Mouse (Mus musculus) lung, adult 2 months (tissue): ENCODE measurements at regions not wholly inside any gene's neighbourhood (a gene's known extent, or its start where the extent isn't known, plus 50 kb on each side); places are given as distances from the start of the nearest gene placed in this dataset.

Source experiments
- DNase-seq: peaks from one replicate; pipeline ENCODE4 v3.0.0; 2022
- H3K4me1 ChIP-seq: fragments of 200-500 bp; 2 replicates; pipeline ENCODE4 v1.6.1; 2011; ENCODE audit warnings: low read length; ENCODE audit not compliant: control insufficient read depth, insufficient read depth
- H3K4me3 ChIP-seq: fragments of 200-500 bp; replicated peaks from 2 replicates; pipeline ENCODE3; 2011; ENCODE audit warnings: low read depth, mild to moderate bottlenecking, control low read depth, low read length; ENCODE audit errors: extremely low read depth
- CTCF ChIP-seq: fragments of 200-500 bp; IDR thresholded peaks from 2 replicates; pipeline ENCODE4 v1.5.1; 2011; ENCODE audit warnings: mild to moderate bottlenecking, low read length, control low read depth; ENCODE audit not compliant: insufficient read depth
- POLR2A ChIP-seq: fragments of 200-500 bp; IDR thresholded peaks from 2 replicates; pipeline ENCODE4 v1.6.1; 2011; ENCODE audit warnings: low read depth, mild to moderate bottlenecking, control low read depth, low read length, borderline replicate concordance; ENCODE audit errors: extremely low read depth
- WGBS: fragments of 180-500 bp; shearing (Covaris S2); methylation state at CpG from one replicate; pipeline ENCODE4 v1.1.7; 2018; 5-methylcytosine and 5-hydroxymethylcytosine counted together

DNA sequence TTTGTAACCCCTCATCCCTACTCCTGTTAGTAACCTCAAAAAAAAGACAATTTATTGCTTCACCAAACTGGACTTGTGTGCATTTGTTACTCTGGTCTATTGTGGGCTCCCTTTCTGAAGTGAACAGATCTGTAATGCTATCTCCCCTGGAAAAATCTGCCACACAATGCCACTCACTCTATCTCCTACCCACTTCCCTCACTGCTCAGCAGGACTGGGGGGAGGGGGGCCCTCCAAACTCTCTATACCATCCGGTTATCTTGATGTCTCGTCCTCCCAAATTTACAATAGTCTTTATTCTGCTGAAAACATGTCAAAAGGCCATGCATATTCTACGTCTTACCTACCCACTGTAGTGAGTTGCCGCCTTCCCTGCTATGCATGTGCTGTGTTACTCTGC lies 76.7 kb downstream of the Sox4 start:
- no peak for DNase-seq
- 74% methylated on average over 4 of the region's 4 CpGs for WGBS
- H3K4me1 ChIP-seq = no peaks in the 10 kb centered on the region
- TF ChIP-seq POLR2A = no peak
- TF ChIP-seq CTCF = no peak
- no peak overlapping the region for H3K4me3 ChIP-seq

DNA sequence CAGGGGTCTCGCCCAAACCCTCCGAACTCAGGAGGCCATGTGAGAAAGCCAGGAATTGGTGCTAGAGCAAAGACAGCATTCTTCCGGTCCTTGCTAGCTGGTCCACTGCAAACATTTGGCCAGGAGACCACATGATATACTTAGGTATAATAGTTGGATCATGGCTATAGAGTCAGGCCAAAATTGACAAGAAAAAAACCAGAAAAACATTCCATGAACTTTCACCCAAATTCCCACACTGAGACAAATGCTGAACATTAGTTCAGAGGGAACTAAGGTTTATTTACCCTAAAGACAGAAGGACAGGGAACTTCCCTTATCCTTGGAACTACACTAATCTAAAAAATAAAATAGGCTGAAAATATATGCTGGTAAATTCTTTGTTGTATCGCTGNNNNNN lies 82.8 kb downstream of the Sox4 start:
- WGBS = 83% methylated on average over 4 of the region's 4 CpGs
- H3K4me1 ChIP-seq = peaks cover 2% of the 10 kb centered on the region; the same call in 1 of the 2 replicates
- no peak for DNase-seq
- H3K4me3 ChIP-seq = no peak overlapping the region
- TF ChIP-seq CTCF (no peak), POLR2A (no peak)

- WGBS = 79% methylated on average over 5 of the region's 5 CpGs
- peaks cover 2% of the 10 kb centered on the region; the same call in 1 of the 2 replicates for H3K4me1 ChIP-seq
- no peak for TF ChIP-seq POLR2A
- no peak for TF ChIP-seq CTCF
- DNase-seq = no peak
- no peak overlapping the region for H3K4me3 ChIP-seq
Measured at GRCm38 (mm10) chr13:28867210-28867609, 86.3 kb downstream of the Sox4 start.

DNA sequence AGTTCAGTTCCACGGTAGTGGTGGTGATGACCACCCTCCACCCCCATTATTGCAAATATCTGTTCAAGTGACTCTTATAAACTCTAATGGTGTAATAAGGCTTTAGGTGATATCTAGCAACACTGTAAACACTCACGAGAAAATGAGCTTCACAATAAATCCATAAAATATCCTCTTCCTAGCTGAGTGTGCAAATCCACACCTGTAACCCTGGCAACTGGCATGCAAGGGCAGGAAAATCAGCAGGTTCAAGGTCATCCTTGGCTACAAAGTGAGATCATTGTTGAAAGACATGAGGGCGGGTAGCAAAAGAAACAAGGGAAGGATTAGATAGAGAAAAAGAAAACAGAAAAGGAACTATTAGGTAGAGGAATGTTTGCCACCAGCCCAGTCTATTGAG lies 86.8 kb downstream of the Sox4 start:
- Histone ChIP-seq H3K4me1 (peaks cover 2% of the 10 kb centered on the region; the same call in 1 of the 2 replicates), H3K4me3 (no peak overlapping the region)
- WGBS = 86% methylated on average over 3 of the region's 3 CpGs
- TF ChIP-seq CTCF (no peak), POLR2A (no peak)
- no peak for DNase-seq

DNA sequence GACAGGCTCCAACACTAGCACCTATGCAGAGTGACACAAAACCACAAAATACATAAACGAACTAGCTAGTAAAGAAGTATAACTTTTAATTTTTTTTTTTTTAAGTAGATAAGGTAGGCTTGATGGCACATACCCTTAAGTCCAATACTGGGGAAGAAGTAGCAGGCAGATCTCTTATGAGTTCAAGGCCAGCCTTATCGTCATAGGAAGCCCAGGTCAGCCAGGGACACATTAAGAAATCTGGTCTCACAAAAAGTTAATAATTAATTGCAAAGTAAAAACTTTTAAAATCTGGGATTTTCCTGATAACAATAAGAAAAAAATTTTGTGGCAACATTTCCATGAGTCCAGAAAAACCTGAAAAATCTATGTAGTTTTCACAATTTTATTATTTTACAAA lies 92.9 kb downstream of the Sox4 start:
- WGBS = 76% methylated on average over 2 of the region's 2 CpGs
- no peak for DNase-seq
- TF ChIP-seq CTCF (no peak), POLR2A (no peak)
- Histone ChIP-seq H3K4me3 (no peak overlapping the region), H3K4me1 (no peaks in the 10 kb centered on the region; the same call in 1 of the 2 replicates)

DNA sequence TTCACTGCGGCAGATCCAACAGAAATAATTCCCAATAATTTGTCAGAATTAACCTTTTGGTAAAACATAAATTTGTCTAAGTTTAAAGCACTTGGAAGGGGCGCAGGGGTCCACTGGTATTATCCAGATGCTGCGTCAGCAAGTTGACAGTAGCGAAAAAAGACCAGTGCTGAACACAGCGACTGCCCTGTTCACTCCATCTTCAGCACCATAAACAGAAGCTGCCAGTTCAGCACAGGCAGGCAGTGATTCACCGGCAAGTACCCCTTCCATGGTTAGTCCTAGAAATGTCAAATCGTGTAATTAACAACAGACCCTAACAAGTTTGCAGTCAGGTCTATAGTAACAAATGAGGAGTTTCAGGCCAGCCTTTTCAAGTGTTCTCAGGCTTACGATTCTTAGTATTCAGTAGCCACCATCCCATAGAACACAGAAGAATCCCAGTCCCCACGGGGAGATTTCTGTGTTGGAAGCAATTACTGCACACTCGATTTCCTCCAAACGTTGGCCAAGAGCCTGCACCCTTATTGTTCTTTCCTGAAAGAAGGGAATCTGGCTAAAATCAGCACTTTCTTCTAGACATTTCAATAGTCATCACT lies 93.6 kb downstream of the Sox4 start:
- no peak for TF ChIP-seq POLR2A
- no peak for DNase-seq
- H3K4me1 ChIP-seq = no peaks in the 10 kb centered on the region; the same call in 1 of the 2 replicates
- no peak overlapping the region for H3K4me3 ChIP-seq
- WGBS = 71% methylated on average over 11 of the region's 11 CpGs

DNA sequence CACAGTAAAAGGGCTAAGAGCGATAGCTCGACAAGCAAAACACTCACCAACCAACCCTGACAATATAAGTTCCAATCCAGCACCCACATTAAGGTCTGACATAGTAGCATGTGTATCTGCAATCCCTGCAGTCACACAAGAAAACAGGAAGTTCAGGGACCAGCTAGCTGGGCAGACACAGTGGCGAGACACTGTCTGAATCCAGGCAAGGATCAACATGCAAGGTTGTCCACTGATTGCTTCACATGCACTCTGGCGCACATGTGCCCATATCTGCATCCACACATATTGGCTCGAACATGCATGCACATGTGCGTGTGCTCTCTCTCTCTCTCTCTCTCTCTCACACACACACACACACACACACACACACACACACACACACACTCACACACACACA lies 95.5 kb downstream of the Sox4 start:
- no peak overlapping the region for H3K4me3 ChIP-seq
- WGBS = 78% methylated on average over 6 of the region's 6 CpGs
- no peak for DNase-seq
- H3K4me1 ChIP-seq = no peaks in the 10 kb centered on the region; the same call in 1 of the 2 replicates
- TF ChIP-seq CTCF (no peak), POLR2A (no peak)

GRCm38 (mm10) chr13:28857201-28857600 lies 96.3 kb downstream of the Sox4 start:
- Histone ChIP-seq H3K4me1 (no peaks in the 10 kb centered on the region; the same call in 1 of the 2 replicates), H3K4me3 (no peak overlapping the region)
- WGBS = 85% methylated on average over 6 of the region's 6 CpGs
- DNase-seq = no peak
- TF ChIP-seq POLR2A (no peak), CTCF (no peak)

DNA sequence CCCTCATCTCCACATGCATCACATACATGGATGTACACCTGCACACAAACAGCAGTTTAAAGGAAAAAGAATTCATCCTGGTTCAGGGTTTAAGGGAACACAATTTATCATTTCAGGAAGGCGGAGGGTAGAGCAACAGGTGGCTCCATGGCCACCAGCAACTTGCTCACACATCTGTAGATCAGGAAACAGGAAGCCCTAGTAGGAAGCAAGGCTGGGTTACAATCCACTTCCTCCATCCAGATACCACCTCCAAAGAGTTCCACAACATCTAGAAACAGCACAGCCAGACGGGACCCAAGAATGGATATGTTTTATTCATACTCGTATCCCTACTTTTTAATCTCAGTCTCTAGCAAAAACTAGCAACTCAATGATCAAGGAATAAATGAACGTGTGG lies 97.0 kb downstream of the Sox4 start:
- WGBS = 59% methylated on average over 4 of the region's 4 CpGs
- DNase-seq = no peak
- Histone ChIP-seq H3K4me1 (no peaks in the 10 kb centered on the region; the same call in 1 of the 2 replicates), H3K4me3 (no peak overlapping the region)
- no peak for TF ChIP-seq POLR2A
- no peak for TF ChIP-seq CTCF

GRCm38 (mm10) chr13:28854247-28854646 lies 99.3 kb downstream of the Sox4 start:
- no peaks in the 10 kb centered on the region; the same call in 1 of the 2 replicates for H3K4me1 ChIP-seq
- no peak for TF ChIP-seq CTCF
- no peak for TF ChIP-seq POLR2A
- no peak overlapping the region for H3K4me3 ChIP-seq
- no peak for DNase-seq
- 73% methylated on average over 9 of the region's 9 CpGs for WGBS

- Histone ChIP-seq H3K4me3 (no peak overlapping the region), H3K4me1 (no peaks in the 10 kb centered on the region; the same call in 1 of the 2 replicates)
- DNase-seq = no peak
- 41% methylated on average over 5 of the region's 5 CpGs for WGBS
- TF ChIP-seq CTCF (no peak), POLR2A (no peak)
Measured at GRCm38 (mm10) chr13:28848305-28848704, 105.2 kb downstream of the Sox4 start.

DNA sequence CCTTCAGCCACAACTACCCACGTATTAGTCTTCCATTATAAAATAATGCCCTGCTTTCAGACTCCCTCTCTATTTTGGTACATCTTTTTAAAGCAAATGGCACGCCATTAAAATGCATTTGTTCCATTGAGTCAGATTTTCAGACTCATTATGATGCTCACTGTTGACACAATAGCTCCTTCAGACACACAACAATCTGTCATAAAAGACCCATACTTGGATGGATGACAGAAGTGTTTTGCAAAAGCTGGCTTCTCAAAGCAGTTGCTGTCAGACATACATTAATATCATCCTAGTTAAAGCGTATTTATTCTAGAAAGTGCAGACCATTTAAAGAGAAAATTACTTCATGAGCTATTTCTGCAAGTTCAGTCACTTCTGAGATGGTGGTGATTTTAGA lies 106.0 kb downstream of the Sox4 start:
- Histone ChIP-seq H3K4me3 (no peak overlapping the region), H3K4me1 (no peaks in the 10 kb centered on the region; the same call in 1 of the 2 replicates)
- 79% methylated on average over 3 of the region's 3 CpGs for WGBS
- no peak for TF ChIP-seq CTCF
- TF ChIP-seq POLR2A = no peak
- no peak for DNase-seq
